Mouse (Mus musculus): ENCODE results near the gene Tbc1d4.
A peak's percentile ranks its signal among the peaks of the same experiment; 100 is the strongest.

Gene Tbc1d4

DNA sequence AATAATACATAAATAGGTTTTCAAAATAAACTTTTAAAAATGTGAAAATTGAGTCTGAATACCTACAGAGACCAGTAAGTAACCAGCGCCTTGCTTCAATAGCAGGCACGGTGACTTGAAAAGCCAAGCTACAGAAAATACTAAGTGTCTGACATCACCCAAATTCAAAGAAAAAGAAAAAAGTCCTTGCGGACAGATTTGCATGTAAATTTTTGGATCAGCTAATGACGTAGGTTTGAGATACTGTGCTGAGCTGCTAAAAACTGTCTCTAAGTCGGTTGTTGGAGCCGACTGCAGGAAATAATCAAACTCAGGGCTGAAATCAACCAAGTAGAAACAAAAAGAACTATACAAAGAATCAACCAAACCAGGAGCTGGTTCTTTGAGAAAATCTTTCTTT is 107.1 kb downstream of the Tbc1d4 start:
- no peak for DNase-seq (ENCODE audit: low spot score in 2 of 2)

DNA sequence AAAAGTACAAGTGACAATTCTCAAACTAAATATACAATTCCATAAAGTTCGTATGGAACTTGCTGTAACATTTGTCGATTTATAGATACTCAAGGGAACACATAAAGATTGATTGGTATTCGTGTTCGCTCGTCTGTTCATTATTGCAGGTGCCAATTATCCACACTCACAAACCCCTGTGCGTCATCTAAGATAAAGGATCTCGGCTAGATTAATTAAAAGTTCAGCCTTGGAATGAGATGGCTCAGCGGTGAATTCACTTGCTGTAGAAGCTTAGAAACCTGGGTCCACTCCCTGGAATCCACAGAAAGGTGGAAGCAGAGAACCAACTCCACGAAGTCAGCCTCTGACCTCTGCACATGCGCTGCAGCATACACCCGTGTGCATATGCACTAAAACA is 107.5 kb downstream of the Tbc1d4 start:
- no peak for DNase-seq (ENCODE audit: low spot score in 2 of 2)

DNA sequence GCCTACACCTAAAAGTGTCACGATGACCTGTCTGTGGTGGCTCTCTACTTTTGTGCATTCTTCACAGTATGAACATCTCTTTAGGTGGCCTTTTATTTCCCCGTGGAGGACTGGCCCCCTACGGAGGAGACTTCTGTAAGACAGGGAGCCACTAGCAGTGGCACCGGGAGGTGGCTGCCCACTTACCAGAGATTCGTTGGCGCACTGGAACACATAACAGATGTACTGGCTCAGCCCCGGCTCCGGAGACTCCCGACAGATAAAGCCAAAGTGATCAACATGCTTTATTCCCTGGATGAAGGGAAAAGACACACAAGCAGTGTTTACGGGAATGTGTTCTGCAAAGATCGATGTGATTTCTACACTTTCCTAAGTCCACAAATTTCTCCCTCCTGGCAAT is 108.2 kb downstream of the Tbc1d4 start:
- DNase-seq (ENCODE audit: low spot score in 2 of 2), result no peak

DNA sequence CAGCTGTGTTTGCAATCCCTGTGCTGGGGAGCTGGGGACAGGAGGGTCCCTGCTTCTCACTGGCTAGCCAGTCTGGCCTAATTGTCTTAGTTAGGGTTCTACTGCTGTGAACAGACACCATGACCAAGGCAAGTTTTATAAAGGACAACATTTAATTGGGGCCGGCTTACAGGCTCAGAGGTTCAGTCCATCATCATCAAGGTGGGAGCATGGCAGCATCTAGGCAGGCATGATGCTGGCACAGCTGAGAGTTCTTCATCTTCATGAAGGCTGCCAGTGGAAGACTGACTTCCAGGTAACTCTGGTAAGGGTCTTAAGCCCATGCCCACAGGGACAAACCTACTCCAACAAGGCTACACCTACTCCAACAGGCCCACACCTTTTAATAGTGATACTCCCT is 109.2 kb downstream of the Tbc1d4 start:
- no peak for DNase-seq (ENCODE audit: low spot score in 2 of 2)

DNA sequence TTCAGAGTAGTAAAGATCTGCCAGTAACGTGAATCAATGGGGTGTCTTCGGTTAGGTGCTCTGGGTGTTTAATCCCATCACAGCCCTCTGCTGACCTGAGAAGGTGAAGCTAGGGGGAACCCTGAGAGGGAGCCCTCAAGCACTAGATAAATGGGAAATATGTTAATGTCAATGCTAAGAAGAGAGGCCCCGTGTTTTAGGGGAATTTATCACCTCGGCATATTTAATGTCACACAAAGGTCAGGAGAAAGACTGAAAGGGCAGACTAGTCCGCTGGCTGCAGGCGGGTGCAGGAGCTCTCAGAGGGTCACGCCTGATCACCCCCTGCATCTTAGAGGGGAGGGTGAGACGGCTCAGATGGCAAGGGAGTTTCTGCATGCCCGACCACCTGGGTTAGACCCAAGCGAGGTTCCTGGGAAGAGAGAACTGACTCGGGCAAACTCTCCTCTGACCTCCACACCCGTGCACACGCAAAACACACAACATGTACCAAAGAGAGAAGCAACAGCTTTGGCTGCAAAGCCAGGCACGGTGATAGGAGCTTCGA is 120.7 kb downstream of the Tbc1d4 start:
- no peak for DNase-seq (ENCODE audit: low spot score in 2 of 2)

DNA sequence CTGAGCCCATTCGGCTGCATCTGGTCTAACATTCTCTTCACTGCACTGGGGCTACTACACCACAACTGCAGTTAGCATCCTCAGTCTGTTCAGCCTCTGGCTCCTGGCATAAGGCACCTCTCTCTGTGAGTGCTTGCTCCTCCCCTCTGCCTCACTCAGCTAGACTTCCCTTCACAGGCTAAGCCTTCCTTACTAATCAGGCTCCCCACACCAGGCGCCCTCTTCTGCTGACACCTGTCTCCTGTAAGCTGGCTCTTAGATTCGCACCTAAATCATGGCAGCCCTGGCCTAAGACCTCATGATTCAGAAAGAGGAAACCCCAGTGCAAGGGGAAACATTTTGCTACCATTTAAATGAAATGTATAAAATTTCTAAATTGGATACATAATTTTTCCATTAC is 122.4 kb downstream of the Tbc1d4 start:
- DNase-seq (ENCODE audit: low spot score in 2 of 2), result no peak

DNA sequence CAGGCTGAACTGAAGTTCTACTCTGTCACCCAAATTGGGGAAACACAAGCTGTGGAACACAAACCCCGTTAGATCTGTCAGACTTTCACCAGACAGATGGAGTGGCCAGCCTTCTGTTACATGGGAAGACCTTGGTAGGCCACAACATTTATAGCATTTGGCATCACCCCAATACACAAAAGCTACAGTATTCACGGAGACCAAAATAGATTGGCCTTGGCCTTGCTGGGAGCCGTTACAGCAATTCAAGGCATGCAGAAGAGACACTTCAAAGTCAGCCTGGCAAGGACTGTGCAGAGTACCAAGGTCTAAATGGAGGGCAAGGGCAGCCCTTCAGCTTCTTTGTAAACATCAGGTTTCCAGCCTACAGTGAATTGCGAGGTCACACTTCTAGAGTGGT is 125.8 kb downstream of the Tbc1d4 start:
- DNase-seq (ENCODE audit: low spot score in 2 of 2), result no peak

DNA sequence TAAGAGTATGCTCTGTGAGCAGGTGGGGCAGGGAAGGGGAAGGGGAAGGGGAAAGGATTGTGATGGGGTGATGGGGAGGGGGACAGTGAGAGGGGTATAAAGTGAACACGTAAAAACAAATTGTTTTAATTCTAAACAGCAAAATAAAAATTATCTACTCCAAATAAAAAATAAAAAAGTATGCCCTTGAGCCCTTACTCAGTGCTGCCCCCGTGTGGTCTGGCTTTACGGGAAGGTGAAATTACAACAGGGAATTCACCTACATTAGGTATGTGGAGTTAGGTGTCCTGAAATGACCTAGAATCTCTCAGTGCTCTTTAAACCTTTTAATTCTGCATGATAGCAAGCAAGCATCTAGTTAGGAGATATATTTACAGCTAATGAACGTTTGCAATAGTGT is 126.7 kb downstream of the Tbc1d4 start:
- DNase-seq (ENCODE audit: low spot score in 2 of 2), result no peak

DNA sequence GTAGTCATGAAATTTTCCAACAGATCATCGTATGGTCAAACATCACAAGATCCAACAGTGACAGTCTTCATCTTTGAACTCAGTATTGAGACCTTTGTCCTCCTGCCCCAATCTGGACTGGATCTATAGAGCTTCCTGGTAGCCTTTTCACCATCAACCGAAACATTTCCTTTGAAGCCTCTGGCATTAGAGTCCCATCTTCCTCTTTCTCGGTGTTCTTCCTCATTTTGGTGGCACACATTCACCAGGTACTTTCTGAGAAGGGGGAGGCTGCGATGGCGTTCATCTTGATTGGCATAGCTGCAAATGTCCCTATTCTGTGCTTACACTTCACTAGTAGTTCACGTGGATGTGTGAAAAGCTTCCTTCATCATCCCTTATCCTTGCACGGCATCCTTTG is 127.8 kb downstream of the Tbc1d4 start:
- DNase-seq (ENCODE audit: low spot score in 2 of 2), result no peak

DNA sequence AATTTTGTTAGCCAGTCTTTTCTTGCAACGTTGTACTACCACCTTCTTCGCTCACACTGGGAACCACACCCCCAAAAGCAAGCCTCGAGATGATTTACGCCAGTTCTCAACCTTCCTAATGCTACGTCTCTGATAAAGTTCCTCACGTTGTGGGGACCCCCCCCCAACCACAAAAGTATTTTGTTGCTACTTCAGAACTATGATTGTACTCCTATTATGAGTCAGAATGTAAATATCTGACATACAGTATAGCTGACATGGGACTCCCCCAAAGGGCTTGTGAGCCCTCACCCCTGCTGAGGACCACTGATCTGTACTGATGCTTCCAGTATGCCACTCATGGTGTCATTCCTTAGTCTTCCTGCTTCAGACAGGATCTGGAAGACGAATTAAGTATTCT is 128.4 kb downstream of the Tbc1d4 start:
- no peak for DNase-seq (ENCODE audit: low spot score in 2 of 2)

DNA sequence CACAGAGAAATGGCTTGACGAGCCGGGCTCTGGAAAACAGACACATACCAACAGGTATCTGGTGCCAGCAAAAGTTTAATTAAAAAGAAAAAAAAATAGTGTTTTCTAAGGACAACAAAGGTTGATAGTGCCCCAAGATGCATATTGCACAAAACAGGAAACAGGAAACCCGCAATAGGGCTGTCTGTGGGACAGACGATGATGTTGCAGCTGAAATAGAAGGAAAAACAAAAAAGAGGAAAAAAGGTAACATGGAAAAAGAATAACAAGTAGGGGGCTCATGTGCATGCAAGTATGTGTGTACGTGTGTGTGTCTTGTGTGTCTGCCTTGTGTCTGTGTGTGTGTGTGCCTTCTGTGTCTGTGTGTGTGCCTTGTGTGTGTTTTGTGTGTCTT is 131.2 kb downstream of the Tbc1d4 start:
- no peak for DNase-seq (ENCODE audit: low spot score in 2 of 2)

DNA sequence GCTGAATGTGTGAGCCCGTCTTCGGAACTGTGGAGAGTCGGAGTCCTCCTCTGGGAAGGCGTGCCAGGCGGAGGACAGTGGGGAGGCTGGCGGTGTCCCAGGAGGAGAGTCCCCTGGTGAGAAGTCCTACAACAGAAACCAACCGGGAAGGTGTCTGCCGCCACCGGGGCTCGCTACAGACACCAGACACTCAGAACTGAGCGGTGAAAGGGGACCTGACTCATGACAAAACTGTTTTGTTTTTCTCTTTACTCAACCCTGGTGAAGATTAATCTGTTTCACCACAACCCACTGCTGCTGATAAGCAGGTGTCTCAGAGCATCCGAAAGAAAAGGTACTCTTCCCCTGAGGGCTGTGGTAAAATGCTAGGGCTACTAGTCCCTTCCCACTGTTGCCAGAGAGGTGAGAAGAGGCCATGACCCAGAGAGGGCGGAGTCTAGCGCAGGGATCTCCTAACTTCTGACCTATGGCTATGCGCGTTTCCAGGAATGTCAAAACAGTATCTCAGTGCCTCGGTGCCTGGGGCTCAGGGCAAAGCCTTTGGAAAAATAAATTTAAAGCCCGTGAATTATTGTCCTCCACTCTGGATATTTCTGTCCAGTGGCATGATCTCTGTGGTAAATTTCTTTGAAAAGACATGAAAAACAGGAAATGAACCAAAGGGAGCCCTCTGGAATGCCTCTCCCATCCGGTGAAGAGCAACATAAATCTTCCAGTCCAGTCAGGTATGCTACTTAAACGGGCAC is 131.7 kb downstream of the Tbc1d4 start:
- no peak for DNase-seq (ENCODE audit: low spot score in 2 of 2)

DNA sequence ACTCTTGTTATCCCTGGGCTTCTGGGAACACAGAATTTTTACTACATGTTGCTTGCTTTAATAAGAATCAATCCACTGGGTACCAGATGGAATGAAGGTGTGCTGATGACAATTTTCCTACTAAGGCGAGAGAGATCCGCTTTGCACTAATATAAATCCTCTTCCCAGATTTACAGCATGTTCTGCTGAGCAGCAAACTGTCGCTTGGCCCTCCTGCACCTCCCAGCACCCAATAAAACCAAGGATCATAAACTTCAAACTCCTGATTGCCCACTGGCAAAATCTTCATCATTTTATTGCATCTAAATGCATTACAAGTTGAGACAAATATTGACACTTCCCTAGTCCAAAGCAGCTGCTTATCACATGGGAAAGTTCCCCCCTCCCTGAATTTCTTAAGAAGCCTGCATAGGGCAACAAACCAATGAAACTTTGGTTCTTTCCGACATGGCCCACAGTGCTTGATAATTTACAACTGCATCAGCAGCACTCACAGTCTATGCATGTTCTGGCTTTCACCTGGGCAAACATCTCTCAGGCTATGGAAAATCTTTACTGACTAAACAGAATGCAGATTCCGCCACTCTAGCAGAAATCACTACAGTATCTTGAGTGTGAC is 139.4 kb downstream of the Tbc1d4 start:
- no peak for DNase-seq (ENCODE audit: low spot score in 2 of 2)

DNA sequence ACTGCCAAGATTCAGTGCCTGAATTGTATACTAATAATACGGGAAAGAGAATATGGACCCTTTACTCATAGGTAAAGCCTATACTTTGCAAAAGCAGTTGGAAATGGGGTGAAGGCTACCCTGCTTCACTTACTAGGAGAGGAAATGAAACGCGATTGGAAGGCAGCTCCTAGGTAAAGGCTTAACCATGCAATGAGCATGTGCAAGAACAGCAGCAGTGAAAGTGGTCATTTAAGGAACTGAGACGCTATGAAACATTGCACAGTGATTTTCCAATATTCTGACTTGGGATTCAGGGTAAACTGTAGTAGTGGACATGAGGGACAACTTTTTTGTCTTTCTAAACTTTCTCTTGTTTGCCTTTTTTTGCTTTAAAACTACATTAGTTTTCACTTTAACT is 140.8 kb downstream of the Tbc1d4 start:
- no peak for DNase-seq (ENCODE audit: low spot score in 2 of 2)

DNA sequence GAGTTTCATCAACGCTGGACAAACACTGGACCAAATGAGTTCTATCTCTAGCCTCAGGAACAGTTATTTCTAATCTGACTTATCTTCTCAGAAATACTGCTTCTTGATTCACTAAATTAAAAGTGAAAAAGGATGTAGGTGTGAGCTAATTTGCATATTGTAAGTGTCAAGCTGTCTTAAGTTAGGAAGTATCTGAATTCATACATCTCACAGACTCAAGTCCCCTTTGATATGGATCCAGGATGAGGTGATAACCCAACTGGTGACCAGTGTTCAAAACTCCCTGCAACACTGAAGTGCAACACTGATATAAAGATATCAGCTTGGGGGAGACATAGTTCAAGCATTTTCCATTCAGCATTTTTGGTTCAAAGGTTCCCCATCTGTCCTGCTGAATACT is 141.5 kb downstream of the Tbc1d4 start:
- DNase-seq (ENCODE audit: low spot score in 2 of 2), result no peak

DNA sequence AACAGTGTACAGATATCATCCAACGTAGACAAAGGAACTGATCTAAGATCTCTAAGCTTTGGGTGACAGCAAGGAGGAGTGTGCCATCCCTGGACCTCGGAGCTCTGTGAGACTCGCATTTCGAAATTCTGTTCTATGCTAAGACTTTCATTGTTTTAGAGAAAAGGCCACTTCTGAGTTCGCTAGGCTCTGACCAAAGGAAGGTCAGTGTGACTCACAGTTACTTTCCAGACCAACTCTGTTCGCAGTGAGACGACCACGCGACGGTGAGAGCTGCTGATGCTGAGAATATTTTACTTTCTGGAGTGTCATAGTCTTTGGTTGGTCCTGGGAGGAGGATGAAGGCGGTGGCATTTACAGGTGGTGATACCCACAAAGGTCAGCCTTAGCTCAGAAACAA is 142.5 kb downstream of the Tbc1d4 start:
- DNase-seq (ENCODE audit: low spot score in 2 of 2), result no peak

DNA sequence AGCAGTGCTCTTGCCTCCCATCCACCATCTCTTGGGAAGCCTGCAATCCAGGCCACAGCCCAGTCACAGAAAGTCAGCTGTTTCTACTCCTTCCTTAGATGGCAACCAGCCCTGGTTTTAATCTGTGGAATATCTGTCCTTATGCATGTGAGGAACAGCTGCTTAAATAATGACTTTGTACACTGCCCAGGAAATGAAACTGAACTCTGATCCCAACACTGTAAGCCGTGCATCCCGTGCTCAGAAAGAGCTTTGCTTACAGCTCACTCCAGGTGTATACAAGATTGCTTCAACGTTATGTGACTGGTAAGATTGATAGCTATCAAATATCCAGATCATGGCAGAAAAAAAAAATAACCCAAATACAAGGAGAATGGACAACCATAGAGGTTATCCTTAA is 143.1 kb downstream of the Tbc1d4 start:
- DNase-seq (ENCODE audit: low spot score in 2 of 2), result no peak

DNA sequence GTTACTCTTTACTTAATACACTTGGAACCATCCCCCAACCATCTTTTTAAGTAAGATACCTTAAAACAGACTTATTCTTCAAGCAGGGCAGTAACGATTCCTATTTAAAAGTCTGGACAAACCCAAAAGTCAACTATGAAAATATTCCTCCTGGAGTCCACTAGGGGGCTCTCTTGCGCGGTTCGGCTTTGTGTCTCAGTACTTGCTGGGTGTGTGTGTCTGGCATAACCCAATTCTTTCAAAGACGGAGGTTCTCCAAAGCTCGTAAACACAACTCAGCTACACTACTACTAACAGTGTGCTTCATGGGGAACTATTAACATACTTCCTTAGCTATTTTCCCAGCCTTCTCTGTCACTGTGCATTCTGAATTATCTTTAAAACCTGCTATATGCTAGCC is 148.2 kb downstream of the Tbc1d4 start:
- DNase-seq (ENCODE audit: low spot score in 2 of 2), result peak; percentile 43 to 60

DNA sequence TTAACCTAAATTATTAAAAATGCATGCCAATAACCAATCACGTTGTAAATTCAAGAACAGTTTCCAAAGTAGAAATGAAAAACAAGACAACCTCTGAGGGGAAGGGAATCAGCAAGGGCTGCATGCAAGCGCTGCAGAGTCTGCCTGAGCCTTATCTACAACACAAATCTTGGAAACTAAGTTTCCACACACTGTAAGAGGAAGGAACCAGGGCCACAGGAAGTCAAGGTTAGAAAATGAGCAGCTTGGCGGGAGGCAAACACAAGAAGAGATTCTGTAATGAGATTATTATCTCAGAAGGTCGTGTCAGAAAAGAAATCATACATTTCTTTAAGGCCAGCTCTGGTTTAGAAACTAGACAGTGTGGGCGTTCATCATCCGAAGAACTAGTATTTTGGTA is 156.1 kb downstream of the Tbc1d4 start:
- DNase-seq (ENCODE audit: low spot score in 2 of 2), result no peak

DNA sequence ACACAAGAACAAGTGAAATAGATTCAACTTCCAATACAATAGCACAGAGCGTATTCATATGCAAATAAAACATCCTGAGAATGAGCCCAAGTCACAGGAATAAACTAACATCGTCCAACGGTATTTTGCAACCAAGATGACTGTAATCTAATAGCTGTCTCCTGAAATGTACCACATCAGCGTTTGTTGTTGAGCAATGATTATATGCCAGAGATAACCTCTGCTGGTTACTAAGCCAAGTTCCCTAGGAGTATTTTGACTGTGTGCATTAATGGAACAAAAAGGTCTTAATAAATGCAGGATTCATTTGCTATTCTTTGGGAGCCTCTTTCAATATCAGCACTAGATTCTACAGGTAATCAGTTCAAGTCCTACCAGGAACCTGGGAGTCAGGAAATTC is 161.1 kb downstream of the Tbc1d4 start:
- no peak for DNase-seq (ENCODE audit: low spot score in 2 of 2)

DNA sequence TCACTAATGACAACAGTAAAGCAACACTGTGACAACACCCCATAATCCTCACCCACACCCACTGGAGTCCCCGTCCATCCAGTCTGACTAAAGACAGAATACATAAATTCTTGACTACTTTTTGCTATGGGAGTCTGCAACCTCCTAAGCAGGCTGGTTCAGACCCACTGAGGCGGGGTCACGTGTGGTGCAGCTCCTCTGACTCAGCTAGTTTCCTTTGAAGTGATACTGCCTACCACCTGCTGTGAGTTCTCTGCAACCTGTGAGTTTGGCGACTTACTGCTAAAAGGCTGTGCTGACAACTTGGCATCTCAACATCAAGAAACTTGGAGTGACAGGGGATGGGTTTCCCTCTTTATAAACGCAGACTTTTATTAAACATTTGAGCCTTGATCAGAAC is 163.8 kb downstream of the Tbc1d4 start:
- DNase-seq (ENCODE audit: low spot score in 2 of 2), result no peak

DNA sequence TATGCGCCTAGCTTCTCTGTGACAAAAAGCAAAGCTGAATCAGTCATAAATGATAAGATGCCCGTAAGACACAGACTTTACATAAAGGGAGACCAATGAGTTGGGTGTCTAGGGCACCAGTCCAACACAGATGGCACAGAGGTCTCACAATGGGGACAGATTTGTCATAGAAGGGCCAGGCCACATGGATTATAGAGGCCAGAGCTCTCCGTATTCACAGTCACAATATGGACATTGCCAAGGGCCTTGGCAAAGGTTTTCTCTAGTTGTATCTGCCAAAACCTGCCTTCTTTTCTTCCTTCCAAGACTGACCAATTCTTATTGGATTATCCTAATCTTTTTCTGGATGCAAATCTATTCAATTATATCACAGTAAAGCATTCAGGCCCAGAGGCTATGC is 171.1 kb downstream of the Tbc1d4 start:
- no peak for DNase-seq (ENCODE audit: low spot score in 2 of 2)

DNA sequence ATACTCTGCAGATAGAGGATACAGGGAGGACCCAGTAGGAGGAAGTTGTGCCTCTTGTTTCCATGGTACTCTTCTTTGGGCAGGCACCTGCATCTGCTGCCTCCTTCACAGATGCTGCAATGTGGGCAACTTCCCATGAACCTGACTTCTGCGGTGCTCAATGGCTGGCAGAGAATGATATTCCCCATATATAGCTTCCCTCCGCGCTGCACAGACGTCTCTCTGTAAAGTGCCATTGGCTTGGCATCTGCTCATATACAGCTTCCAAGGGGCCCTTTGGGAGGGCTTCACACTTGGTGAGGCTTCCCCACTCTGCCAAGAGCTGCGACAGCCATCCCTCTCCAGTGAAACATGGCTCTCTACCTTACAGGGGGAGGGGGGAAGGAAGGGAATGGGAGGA is 178.5 kb downstream of the Tbc1d4 start:
- DNase-seq (ENCODE audit: low spot score in 2 of 2), result peak; percentile 23 to 24
